Mouse (Mus musculus) ES-E14 (cell line): Measurements from ENCODE around the gene Sf3a2.

Experiments
- HCFC1 ChIP-seq: IDR thresholded peaks from 2 replicates; pipeline ENCODE4 v1.6.1; 2012; ENCODE audit warnings: low read length, inconsistent platforms, borderline replicate concordance; ENCODE audit not compliant: insufficient read depth
- MAFK ChIP-seq: IDR thresholded peaks from 2 replicates; pipeline ENCODE4 v1.6.1; 2014; ENCODE audit warnings: mild to moderate bottlenecking, low read depth, low read length, inconsistent platforms; ENCODE audit not compliant: insufficient read depth
- ZC3H11A ChIP-seq: IDR thresholded peaks from 2 replicates; pipeline ENCODE4 v1.6.1; 2012; ENCODE audit warnings: low read depth, mild to moderate bottlenecking, inconsistent platforms, low read length, borderline replicate concordance
- ZNF384 ChIP-seq: IDR thresholded peaks from 2 replicates; pipeline ENCODE4 v1.6.1; 2012; ENCODE audit warnings: low read depth, low read length, inconsistent platforms

DNA sequence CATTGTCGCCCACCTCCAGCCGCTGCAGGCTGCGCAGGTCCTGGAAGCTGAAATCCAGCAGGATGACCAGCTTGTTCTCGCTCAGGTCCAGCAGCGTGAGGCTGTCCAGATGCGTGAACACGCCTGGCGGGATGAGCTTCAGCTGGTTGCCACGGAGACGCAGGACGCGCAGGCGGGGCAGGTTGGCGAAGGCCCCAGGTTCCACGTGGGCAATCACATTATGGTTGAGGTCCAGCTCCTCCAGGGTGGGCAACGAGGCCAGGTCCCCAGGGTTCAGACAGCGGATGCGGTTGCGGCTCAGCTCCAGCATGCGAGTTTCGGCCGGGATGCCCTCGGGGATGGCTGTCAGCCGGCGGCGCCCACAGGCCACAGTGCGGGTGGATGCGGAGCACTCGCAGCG lies 37.6 kb downstream of the Sf3a2 start:
- TF ChIP-seq MAFK (no peak), HCFC1 (no peak), ZNF384 (no peak), ZC3H11A (no peak)
